Mouse (Mus musculus): ENCODE measurements around the gene Cep63. TPM values are rescaled to one million over a fixed set of nuclear protein-coding genes. Genes with fewer than 3 reads are reported as not detected.

Cep63 gene
- total RNA-seq (2015), result 26.7 and 30.0 TPM in 2 replicates
- 28.0 and 39.0 TPM in 2 replicates for total RNA-seq (2017)

DNA sequence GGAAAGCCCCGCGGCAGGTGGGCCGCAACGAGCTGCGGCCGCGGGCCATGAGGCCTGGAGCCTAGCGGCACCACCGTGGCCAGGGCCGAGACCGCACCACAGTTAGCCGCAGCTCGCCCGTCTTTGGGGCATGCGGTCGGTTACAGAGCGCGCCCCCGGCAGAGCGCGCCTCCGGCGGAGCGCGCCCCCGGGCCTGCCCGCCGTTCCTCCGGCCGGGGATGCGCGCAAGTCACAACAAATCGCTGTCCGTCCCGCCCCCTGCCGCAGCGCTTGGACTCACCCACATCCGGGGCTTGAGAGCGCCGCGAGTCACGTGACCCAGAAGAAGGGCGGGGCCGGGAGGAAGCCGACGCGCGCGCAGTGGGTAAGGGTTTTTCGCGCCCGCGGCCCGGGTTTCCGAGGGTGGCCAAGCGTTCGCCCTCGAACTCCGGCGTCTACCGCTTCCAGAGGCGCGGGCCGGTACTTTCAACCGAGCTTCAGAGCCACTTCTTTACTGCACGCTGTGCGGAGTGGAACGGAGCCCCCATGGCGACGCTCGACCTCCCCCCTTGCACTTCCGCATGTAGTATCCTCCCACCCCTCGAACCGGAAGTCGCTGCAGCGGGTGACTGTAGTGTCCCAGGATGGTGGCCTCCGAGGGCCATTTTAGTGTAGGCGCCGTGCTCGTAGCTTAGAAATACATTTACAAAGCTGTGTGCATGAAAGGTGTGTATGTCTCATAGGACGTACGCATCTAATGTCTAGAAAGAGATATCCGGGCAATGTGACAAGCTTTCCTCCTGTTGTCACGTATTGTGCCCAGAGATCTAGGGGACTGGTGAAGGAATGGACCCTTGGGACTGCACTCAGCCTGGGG lies at the start of gene Cep63, which contains the start of gene Anapc13:
TSS of gene Cep63 (minus strand) at position 552 of the 856 bp plus-strand sequence.
TSS of gene Anapc13 (plus strand) at position 314 of the 856 bp plus-strand sequence.
- peak; percentile 86 for ATAC-seq (ENCODE audit: poor library complexity, severe bottlenecking)

DNA sequence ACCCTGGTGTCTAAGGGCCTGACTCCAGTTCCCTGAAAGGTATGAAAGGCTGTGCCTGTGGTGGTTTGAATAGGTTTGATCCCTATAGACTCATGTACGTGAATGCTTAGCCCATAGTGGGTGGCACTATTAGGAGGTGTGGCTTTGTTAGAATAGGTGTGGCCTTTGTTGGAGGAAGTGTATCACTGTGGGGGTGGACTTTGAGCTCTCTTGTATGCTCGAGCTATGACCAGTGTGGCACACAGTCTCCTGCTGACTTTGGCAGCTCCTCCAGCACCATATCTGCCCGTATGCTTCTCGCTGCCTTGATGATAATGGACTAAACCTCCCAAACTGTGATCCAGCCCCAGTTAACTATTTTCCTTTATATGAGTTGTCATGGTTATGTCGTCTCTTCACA lies 49.6 kb upstream of the Cep63 start:
- ATAC-seq (ENCODE audit: poor library complexity, severe bottlenecking), result no peak

DNA sequence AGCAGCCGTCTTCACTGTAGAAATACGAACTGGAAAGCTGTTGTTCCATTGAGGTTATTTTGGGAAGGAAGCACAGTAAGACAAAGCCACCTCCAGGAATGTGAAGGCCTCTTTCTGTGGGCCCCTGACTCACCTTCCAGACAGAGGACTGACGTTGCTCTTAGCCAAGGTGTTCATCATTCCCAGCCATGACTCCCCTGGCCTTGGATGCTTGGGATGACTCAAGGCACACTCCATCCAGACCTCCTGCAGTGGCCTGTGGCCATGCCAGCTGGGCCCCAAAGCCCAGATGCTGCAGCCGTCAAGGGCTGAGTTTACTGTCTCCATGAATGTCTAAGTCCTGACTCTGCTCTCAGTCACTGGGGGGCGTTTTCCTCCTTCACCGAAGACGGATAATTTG lies 47.0 kb upstream of the Cep63 start:
- ATAC-seq (ENCODE audit: poor library complexity, severe bottlenecking), result no peak

DNA sequence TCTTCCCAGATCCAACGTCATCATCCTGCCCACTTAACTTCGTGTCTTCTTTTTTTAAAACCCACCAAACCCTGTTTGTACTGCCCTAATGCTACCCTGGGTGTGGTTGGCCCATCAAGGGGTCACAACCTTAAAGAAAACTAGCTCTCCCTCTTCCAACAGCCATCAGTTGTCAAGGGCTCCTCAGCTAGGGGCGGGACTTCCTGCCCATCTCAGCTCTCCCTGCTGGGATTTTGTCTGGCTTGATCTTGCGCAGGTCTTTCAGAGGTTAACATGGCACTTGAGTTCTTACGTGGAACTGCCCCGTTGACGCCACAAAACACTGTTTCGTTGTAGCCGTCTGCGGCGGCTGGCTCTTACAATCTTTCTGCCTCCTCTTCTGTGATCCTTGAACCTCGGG lies 42.6 kb upstream of the Cep63 start:
- no peak for ATAC-seq (ENCODE audit: poor library complexity, severe bottlenecking)

DNA sequence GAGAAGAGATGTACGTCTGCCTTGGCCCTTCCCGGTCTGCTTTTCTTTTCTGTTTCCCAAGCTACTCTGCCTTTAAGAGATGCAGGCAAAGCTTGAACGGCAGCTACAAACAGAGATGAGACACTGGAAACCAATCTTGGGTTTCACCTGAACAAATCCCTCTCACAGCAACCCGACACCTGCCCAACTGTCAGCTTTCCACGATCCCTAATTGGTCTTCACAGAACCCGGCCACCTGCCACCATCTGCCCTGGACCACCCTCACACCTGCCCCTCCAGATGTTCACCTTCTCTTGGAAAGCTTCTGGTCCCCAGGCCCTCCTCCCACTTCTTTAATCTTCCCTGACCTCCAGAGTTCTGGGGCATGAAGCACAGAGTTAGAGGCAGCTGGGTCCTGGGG lies 41.8 kb upstream of the Cep63 start:
- ATAC-seq (ENCODE audit: poor library complexity, severe bottlenecking), result no peak

DNA sequence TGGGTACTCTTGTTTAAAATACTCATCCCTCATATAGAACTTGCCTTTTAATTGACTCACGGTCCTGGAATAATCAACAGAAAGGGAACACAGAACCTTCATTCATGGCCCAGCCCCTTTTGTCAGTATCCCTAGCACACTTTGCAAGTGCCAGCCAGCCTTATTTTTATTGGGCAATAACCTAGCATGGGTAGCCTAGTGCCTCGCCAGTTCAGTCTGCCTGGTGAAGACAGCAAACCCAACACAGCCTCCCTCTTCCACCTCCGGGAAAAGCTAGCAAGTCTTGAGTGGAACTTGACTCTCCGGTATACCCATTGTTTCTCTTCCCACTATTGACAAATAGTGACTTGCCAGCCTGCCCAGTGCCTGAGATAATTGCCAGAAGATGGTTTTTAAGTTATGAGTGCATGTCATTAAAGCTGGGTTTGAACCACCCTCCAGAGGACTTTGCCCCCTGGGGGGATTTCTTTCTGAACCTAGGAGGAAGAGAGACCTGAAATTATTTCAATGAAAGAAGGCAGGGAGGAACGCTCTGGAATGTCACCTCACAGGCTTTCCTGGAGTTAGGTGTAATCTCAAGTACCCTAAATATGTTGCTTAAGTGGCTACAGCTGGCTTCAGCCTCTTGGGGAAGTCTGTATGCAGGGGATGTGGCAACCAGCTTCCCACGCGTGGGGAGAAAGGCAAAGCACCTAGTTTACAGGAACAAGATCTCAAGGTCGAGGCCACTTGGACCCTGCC lies 30.2 kb upstream of the Cep63 start:
- ATAC-seq (ENCODE audit: poor library complexity, severe bottlenecking), result no peak

DNA sequence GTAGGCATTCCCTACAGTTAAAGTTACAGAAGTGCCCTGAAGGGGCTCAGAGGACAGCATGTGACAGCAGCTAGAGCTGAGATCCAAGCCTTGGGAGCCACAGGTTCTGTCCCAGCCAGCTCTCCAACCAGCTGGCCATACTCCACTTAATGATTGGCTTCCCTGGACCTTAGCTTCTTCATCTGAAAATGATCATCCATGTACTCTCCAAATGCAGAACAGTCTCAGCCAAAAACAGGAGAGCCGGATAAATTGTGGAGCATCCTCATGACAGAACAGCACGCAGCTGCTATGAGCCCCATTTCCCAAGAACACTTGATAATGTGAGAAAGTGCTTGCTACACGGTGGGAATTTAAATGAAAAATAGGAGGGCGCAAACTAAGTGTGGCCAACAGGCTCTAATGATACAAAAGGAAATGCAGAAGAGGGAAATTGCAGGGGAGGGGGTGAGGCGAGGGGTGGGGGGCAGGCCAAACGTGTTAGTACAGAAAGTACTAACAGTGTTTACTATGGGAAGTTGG lies 24.9 kb upstream of the Cep63 start:
- ATAC-seq (ENCODE audit: poor library complexity, severe bottlenecking), result no peak

DNA sequence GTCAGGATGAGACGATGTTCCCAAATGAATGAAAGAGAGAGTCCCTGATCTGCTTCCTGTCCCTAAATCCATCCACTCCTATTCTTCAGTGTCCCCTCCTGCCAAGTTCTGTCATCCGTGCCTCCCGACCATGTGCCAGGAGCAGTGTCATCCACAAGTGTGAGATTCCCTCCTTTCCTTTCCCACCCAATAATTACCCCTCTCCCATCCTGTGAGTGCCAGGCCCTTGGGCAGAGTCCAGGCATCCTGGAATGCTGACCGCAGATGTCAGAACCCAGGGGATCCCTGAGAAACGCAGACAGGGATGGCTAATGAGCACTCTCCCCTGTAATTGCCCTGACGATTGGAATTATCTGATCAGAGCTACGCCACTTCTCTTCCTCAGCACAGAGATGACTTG lies 24.3 kb upstream of the Cep63 start:
- no peak for ATAC-seq (ENCODE audit: poor library complexity, severe bottlenecking)

DNA sequence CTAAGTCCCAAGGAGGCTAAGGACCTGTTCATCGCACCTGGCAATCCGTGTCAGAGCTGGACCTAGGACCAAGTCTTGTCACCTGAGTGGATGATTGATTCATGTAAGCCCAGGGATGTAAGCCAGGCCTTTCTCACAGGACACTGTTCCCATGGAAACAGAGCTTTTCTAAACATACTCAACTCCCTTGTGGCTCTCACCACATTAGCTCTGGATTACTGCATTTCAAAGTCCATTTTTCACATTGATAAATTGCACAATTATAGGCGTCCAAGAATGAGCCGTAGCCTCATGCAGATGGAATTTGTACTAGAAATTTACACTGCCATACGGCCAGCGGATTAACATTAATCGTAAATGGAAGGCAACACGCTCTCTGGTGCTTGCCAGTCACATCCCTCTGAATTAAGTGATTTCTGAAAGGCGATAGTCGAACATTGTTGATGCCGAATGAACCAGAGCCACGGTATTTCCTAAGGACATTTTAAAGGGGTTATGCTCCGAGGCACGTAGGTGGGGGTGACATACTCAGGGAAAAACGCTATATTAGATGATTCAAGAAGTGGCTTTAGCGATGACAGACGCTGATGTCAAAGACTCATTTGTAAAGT lies 23.7 kb upstream of the Cep63 start:
- ATAC-seq (ENCODE audit: poor library complexity, severe bottlenecking), result no peak

DNA sequence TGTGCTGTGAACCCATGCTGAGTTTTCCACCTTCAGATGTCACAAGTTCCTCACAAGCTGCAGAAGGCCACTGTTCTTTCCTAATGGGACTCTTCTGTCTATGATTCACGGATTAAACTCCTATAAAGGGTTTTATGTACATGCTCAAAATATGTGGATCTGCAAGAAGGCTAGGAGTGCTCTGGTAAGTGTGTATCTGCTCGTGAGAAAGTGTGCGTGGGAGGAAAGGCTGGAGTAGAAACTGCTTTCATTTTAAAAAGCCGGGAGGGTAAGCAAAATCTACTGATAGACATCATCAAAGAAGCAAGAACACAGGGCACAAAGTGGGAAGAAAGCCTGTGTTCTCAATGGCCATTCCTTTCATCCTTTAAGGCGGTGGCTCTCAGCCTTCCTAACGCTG lies 20.7 kb upstream of the Cep63 start:
- no peak for ATAC-seq (ENCODE audit: poor library complexity, severe bottlenecking)

DNA sequence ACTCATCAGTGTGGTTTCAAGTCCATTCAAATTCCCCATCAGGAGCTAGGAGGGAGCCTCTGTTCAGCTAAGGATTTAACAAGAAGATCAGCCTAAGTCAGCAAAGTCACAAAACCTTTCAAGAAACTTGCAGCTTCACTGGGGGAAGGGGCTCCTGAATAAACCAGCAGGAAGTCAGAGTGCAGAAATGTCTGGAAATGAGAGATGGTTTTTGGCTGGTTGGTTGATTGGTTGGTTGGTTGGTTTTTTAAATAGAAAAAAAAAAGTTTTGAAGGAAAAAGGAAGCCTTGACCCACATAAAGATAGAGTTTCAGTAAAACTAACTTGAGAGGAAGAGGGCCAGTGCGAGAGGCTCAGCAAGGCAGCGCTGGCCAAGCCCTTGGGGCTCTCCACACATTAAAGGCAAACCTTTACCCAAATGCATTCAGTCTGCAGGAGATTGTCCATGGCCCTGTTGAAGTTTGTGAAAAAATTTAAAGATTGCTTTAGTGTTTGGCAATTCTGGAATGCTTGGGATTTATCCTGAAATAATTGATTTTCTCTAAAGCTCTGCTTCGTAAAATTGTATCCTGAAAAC lies 18.9 kb upstream of the Cep63 start:
- ATAC-seq (ENCODE audit: poor library complexity, severe bottlenecking), result no peak

DNA sequence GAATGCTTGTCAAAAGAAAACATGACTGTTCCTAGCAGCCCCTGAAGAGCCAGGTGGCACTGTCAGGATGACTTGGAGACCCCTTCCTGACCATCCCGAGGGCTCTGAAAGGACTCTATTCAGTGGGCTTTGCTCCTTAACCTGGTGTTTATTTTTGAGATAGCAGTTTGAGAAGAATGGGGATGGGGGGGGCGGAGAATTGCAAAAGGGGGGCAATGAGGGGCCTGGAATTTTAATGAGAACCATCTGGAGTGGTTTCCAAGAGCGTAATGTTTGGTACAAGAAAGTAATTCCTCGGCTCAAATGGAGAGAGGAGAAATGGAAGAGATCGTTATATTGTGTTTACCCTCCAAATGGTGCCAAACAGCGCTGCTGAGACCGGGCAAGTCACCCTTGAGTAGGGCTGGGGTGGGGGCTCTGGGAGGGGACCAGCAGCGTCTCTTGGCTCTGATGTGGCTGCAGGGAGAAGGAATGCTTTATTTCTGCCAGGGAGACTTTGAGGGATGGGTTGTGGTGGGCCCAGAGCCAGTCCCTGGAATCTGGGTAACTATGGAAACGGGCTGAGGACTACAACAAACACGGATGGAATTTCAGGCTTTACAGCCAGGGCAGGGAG lies 17.3 kb upstream of the Cep63 start:
- no peak for ATAC-seq (ENCODE audit: poor library complexity, severe bottlenecking)

DNA sequence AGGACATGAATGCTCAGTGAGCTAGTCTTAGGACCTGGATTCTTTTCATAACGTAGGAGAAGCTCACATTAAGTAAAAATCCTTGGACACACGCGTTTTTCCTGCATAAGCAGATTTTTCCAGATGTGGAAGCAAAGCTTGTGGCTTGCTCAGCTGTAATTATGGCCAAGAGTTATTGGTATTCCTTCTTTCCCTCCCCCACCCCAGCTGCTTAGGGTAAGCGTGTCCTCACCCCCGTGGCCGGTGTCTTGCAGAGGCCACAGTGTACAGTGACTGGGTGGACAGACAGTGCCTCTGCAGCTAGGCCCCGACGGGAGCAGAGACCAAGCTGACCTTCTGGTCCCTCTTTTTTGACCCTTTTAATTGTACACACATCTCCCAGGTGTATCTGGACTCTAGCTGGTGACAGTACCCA lies 16.7 kb upstream of the Cep63 start:
- no peak for ATAC-seq (ENCODE audit: poor library complexity, severe bottlenecking)

DNA sequence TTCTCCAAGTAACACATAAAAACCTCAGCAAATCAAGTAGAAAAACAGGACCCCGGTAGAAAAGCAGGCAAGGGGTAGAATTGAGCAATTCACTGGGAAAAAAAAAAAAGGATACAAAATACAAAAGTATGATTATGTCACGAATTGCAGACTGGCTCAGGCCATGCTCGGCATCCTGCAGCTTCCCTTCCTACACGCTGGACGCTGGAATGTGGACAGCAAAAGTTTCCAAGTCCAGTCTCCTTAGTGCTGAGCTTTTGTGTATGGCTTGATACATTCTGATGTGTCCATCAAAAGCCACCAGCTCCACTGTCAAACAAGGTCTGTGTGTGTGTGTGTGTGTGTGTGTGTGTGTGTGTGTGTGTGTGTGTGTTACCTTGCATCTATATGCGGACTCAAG lies 15.2 kb upstream of the Cep63 start:
- ATAC-seq (ENCODE audit: poor library complexity, severe bottlenecking), result no peak

DNA sequence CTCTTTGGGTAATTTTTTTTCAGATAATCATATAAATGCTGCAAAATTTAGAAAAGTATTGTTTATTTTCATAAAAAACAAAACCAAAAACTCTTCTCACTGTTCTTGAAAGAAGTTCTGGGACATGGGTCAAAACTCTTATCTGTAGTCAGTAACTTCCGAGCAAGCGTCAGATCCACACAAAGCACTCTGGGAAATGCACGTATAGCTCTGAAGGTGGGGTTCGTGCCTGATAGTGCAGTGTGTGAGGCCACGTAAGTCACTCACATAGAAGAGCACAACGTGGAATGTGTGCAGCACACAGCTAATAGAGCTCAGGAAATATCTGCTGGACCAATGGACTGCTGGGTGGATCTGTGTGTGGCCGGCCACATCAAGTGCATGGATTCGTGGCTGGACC lies 13.2 kb upstream of the Cep63 start:
- ATAC-seq (ENCODE audit: poor library complexity, severe bottlenecking), result no peak

DNA sequence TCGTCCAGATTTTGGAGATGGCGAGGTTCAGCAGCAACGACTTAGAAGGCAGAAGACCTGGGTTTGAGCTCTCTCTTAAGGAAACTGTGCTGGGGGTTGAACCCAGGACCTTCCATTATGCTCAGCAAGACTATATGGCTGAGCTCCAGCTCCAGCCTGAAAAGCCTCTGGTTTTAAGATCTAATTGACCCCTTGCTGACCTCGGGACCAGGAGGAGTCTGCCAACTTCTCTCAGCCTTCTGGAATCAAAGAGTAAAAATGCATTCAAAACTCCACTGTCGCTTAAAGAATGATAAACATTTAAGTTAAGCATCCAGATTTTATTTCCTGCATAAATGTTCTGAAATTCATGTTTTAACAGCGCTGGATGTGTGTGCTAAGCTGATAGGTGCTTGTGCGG lies 12.6 kb upstream of the Cep63 start:
- no peak for ATAC-seq (ENCODE audit: poor library complexity, severe bottlenecking)

DNA sequence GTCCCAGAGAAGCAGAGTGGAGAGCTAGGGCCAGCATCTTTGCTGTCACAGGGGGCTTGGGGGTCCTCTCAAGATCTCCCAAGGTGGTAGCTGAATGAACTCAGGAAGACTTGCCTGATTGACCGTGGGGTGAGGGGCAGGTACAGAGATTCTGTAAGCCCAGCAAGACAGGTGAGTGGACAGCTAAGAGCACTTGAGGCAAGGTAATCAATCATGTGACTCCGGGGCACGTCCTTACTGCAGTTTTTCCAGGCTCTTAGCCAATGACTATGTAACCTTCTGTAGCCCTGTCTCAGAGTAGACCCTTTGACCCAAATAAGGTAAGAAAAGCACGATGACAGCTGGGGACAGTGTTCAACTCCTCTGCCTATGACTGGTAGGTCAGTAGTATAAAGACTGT lies 10.8 kb upstream of the Cep63 start:
- no peak for ATAC-seq (ENCODE audit: poor library complexity, severe bottlenecking)

DNA sequence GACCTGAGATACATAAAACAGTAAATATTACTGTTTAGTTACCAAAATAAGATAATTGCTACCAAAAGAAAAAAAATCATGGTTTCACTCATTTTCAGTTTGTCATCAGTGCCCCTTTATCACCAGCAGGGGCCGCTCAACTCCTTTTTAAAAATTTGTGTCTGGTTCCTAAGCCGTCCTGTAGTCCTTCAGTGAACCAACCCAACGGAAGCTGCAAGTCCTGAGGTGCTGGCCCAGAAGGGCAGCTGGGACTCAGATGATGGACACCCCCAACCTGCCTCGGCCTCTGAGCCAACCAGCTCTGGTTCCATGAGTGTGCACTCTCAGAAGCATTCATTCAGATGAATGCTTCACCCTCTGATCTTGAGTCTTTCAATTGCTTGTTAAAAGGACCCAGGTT lies 10.2 kb upstream of the Cep63 start:
- peak; percentile 74 for ATAC-seq (ENCODE audit: poor library complexity, severe bottlenecking)

DNA sequence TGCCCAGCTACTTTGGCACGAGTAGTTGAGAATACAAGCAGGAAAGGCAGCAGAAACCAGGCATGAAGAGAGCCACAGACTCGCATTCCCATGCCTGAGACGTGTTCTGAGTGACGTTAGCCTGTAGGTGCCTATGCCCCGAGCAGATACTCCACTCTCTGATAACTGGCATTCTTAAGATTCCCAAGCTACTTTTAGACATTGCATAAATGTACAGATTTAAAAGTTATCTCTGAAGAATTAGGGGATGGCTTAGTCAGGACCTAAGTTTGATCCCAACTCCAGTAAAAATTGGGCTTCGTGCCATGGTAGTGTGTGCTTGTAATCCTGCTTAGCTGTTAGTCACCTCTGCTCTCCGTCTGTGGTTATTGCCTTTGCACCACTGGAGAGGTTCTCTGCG lies 8.1 kb upstream of the Cep63 start:
- no peak for ATAC-seq (ENCODE audit: poor library complexity, severe bottlenecking)

DNA sequence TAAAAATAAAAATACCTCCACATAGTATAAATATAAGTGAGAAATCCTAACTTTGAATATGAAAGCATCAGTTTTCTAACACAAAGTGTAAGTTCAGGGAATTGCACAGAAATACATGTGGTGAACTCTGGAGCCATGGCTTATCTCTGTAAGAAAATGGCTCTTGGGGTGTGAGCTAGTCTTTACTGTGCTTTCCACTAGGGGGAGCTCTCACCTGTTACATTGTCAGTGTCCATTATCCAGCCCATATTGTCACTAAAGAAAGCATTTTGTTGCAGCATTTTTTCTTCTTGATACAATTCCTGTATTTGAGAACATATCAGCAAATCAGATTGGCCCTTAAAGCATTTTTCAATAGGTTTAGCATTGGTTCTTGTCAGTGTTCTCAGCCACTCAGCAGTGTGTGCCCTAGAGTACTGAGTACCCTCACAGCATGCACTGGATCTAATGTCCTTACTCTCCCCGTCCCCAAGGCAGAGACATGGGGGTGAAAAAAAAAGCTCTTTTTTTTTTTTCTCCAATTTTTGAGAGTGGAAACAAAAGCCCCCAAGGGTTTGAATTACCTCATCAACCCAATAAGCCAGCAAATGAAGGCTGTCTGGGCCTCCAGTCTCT lies 6.7 kb upstream of the Cep63 start:
- ATAC-seq (ENCODE audit: poor library complexity, severe bottlenecking), result peak; percentile 85

Data from megakaryocyte, adult 5-6 weeks (primary cell).